Mouse (Mus musculus): ENCODE measurements around the gene Anapc15-ps. TPM values are rescaled to one million over a fixed set of nuclear protein-coding genes. Genes with fewer than 3 reads are reported as not detected.

Anapc15-ps gene
- not detected for total RNA-seq (2021)
- long read RNA-seq, experiment 1 = 0 reads
- long read RNA-seq, experiment 2 = 0 reads

- no peak for DNase-seq (ENCODE audit: low spot score in 2 of 2)
Observed at GRCm38 (mm10) chr10:95673351-95673750, at the start of gene Anapc15-ps. Gene Anapc15-ps (minus strand): TSS chr10:95673451.

DNA sequence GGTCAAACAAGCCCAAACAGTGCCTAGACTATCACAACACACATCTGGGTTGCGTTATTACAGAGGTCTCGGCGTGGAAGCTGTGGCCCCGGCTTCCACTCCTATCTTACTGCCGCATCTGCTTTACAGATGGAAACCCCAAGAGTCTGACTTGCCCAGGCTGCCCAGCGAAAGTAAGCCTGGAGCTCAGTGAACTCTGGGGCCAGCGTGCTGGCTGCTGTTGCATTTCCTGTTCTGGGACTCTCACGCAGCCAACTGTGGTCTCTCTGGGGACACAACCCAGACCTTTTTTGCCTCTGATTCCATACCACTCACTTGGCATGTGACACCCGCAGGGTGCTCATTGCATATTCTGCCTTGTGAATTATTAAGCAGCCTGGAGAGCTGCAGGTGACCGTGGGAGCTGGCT lies 49.0 kb upstream of the Anapc15-ps start:
- no peak for DNase-seq (ENCODE audit: low spot score in 2 of 2)

- DNase-seq (ENCODE audit: low spot score in 2 of 2) = no peak
Observed at GRCm38 (mm10) chr10:95720181-95720798, 47.0 kb upstream of the Anapc15-ps start.

DNA sequence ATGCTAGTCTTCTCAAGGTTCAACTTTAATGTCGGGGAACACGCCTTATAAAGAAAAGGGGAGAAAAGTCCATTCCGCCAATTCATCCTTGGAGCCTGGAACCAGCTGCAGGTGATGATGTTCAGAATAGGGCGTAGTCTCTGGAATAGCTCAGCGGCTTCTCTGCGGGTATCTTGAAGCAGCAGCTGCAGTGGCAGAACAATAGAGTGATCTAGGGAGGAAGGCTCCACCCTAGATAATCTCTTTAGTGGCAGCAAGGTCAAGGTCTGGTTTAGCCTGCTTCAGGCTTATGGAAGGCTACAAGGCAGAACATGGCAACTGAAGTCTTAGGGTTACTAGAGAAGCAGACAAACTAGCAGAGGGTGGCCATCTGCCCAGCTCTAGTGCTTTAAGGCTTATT lies 46.2 kb upstream of the Anapc15-ps start:
- DNase-seq (ENCODE audit: low spot score in 2 of 2) = no peak

- no peak for DNase-seq (ENCODE audit: low spot score in 2 of 2)
Observed at GRCm38 (mm10) chr10:95718760-95719159, 45.5 kb upstream of the Anapc15-ps start.

- no peak for DNase-seq (ENCODE audit: low spot score in 2 of 2)
Observed at GRCm38 (mm10) chr10:95717106-95717680, 43.9 kb upstream of the Anapc15-ps start.

- no peak for DNase-seq (ENCODE audit: low spot score in 2 of 2)
Observed at GRCm38 (mm10) chr10:95715687-95716086, 42.4 kb upstream of the Anapc15-ps start.

DNA sequence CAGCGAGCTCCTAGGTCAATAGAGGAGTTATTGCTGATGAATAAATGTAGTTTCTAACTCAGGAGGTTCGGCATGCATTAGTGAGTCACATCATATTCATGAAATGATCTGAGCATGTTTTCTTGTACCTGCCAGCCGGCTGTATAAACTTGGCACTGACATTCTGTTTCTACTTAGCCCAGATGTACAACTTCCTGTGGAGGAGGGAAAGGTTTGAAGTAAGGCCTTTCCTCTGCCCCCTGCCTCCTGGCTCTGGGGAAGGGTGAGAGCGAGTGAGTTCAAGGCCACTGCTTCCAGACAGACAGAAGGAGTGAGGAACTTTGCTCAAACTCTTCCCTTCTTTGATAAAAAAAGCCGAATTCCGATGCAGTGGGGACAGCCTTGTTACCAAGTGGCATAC lies 39.0 kb upstream of the Anapc15-ps start:
- DNase-seq (ENCODE audit: low spot score in 2 of 2) = no peak

- DNase-seq (ENCODE audit: low spot score in 2 of 2) = no peak
Observed at GRCm38 (mm10) chr10:95709903-95710660, 36.8 kb upstream of the Anapc15-ps start.

DNA sequence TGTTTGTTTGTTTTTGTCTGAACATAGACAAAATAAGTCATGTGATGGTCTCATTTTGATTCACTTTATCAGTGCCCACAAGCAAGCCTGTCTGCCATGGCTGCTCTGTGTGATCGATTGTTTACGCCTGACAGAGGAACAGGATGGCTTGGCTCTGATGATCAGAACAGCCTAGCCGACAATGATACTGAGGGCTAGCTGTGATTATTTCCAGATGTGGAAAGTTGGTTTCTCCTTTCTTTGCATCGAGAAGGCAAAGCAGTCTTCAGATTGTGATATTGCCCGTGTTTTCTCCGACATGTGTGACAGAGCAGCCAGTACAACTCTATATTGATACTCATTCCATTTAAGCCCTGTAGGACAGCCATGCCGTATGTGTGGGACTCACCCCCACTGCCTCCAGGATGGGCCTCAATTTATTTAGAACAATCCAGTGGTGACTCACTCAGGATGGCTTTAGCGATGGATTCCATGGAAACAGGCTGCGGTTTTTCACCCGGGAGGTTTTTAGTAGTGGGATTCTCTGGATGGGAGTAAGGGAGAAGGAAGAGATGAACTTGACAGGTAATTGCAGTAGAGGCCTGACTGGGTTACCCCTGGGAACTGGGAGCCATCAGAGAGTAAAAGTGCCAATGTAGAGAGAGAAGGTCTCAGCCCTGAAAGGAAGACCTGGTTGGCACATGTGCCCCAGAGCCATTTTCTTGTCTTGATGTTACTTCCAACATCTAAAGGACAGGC lies 36.1 kb upstream of the Anapc15-ps start:
- DNase-seq (ENCODE audit: low spot score in 2 of 2) = no peak

GRCm38 (mm10) chr10:95708001-95708400 lies 34.8 kb upstream of the Anapc15-ps start:
- no peak for DNase-seq (ENCODE audit: low spot score in 2 of 2)

DNA sequence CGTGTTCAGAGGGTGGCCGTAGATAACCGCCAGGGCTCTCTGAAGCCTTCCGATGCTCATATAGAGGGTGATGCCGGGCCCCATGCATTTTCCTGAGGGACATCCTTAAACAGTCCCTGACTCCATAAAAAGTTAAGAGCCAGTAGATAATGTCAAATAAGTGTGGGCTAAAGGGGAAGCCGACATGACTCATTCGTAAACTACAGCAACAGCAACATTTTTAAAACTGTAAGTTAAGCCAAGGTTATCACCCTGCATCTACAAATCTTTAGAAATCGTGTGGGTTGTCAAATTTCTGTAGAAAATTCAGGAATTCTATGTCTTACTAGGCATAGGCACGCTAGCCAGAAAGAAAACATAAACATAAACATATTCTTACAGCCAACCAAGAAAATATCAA lies 33.6 kb upstream of the Anapc15-ps start:
- DNase-seq (ENCODE audit: low spot score in 2 of 2) = no peak

DNA sequence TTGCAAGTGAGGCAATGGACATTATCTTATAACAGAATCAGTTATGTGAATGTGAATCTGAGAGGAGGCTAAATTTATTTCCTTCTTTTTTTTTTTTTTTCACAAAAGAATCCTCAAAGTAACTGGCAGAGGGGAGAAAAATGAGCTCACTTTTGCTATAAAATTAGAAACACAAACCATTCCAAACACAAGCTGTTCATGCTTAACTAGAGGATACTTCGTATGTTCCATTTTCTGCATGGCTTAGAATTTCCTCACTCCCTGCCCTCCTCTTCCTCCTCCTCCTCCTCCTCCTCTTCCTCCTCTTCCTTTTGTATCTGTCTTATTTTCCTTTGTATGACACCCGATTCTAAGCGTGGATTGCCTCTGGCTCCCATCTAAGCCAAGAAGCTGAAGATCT lies 32.5 kb upstream of the Anapc15-ps start:
- no peak for DNase-seq (ENCODE audit: low spot score in 2 of 2)

DNA sequence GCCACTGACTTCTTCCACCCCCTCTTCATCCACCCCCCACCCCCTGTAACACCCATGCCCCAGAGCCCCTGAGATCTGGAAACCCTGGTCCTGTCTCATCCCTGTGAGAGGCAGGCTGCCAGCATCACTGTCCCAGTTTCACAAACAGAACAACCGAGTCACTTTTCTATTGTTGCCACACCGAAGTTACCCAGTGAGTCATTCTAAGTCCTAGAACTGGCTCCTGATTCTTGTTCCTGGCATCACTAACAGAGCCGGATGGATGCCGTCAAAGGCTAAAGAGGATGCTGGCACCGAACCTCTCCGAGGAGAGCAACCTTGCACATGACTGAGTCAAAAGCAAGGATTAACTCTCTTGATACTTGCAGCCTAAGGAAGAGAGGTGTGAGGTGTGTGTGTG lies 31.6 kb upstream of the Anapc15-ps start:
- DNase-seq (ENCODE audit: low spot score in 2 of 2) = peak; percentile 36 to 52

DNA sequence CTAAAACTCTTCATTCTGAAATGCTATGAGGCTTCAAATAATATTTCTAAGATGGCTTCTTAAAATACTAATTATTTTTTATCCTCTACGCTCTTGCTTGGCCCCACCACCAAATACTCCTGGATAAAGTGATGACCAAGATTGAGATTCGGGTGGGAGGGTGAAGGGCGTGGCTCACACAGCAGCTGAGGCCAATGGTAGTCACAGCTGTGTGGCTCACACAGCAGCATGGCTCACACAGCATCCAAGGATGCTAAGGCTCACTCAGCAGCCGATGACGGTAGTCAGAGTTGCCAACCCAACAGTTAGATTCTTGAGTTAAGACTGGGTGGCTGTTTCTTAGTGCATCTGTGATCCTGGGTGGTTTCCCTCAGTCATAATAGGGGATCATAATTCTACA lies 30.5 kb upstream of the Anapc15-ps start:
- DNase-seq (ENCODE audit: low spot score in 2 of 2) = no peak

DNA sequence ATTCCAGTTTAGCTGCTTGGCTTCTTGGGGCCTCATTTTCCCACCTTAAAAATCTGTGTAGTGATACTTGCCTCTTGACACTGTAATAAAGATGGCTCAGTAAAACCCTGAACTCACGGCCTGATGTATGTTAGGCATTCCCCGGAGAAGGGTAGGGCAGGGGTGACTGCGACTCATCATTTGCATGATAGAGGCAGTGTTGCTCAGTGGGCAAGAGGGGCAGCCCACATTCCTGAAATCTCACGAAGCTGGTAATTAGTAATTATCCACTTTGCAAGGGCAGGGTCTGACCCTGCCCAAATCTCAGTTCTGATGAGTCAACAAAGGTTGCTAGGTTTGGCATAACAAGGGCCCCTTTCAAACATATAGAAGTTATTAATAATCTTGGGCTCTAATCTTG lies 27.2 kb upstream of the Anapc15-ps start:
- no peak for DNase-seq (ENCODE audit: low spot score in 2 of 2)

GRCm38 (mm10) chr10:95698920-95699714 lies 25.9 kb upstream of the Anapc15-ps start:
- DNase-seq (ENCODE audit: low spot score in 2 of 2) = no peak

GRCm38 (mm10) chr10:95696253-95696641 lies 23.0 kb upstream of the Anapc15-ps start:
- DNase-seq (ENCODE audit: low spot score in 2 of 2) = no peak

- DNase-seq (ENCODE audit: low spot score in 2 of 2) = no peak
Observed at GRCm38 (mm10) chr10:95695603-95696252, 22.5 kb upstream of the Anapc15-ps start.

GRCm38 (mm10) chr10:95694559-95695251 lies 21.5 kb upstream of the Anapc15-ps start:
- DNase-seq (ENCODE audit: low spot score in 2 of 2) = no peak

Measured in left cerebral cortex, adult 18-20 months (tissue).